Mouse (Mus musculus) lung, postnatal 0 days (tissue): ENCODE measurements around the gene Fndc3b.

Experiments
- CTCF ChIP-seq: IDR thresholded peaks from 2 replicates; pipeline ENCODE4 v1.5.1; 2016; ENCODE audit warnings: antibody characterized with exemption, mild to moderate bottlenecking
- EP300 ChIP-seq: IDR thresholded peaks from 2 replicates; pipeline ENCODE4 v1.6.1; 2016; ENCODE audit warnings: antibody characterized with exemption, mild to moderate bottlenecking, control low read depth

DNA sequence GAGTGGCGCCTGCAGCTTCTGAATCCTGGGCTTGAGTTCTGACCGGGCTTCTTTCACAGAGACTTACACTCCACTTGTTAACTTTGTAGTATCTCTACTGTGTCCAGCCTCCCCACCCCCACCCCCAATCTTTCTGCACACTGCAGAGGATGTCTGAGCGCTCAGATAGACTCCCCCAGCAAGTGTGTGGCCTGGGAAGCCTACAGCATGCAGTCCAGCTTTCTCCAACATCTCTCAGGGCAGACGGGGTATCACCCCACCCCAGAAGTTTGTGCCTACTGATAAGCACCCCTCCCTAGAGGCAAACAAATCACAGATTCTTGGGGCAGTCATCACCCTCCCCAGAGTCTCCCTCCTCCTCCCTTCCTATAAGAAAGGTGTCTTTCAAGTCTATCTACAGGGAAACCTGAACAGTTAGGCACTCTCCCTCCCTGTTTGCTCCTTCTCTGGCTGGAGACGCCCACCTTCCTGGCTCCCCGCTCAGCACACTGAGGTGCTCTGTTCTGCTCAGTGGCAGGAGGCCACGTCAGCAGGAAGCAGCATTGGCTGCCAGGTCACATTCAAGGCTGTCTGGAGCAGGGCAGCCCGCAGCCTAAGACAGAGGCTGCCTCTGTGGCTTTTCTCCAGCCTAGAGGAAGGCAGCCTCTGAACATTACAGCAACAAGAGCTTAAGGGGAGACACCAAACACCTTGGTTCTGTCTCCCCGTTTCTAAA lies 103.9 kb downstream of the Fndc3b start:
- TF ChIP-seq CTCF (no peak), EP300 (no peak)
